Mouse (Mus musculus) CH12F3 (cell line): ENCODE measurements around the gene Lep.

Source experiments
- in situ Hi-C: fragments of 300-500 bp; cut with MboI; formaldehyde crosslinking; loops from 2 replicates; pipeline ENCODE4 v1.14.3; 2020; ENCODE audit warnings: low sequenced_read_pairs

Lep gene

DNA sequence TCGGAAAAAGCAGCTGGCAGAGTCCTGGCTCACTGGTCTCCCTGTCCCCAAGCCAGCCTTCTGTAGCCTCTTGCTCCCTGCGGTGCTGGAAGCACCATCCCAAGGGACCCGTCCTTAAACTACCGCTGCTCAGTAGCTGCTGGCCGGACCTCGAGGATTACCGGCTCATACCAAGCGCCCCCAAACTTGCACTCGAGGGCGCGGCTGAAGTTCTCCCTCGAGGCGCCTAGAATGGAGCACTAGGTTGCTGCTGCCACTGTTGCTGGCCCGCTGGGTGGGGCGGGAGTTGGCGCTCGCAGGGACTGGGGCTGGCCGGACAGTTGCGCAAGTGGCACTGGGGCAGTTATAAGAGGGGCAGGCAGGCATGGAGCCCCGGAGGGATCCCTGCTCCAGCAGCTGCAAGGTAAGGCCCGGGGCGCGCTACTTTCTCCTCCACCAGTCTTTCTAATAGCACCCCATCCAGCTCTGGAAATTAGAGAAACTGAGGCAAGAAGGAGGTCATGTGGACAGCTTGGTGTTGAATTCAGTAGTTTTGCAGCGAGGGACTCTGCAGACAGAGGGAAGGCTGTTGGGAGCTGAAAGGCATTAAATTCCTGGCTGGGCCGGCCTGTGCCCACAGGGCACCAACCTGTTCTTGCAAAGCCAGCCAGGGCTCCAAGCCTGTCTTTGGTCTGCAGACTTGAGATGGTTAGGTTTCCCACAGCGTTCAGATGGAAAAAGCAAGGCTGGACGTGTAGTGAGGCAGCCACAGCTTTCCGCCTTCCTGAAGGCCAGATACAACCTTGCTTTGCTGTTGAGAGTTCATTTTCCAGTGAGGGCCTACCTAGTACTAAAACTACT is at the start of gene Lep:
Lep (plus strand) TSS at position 375 of the 840 bp plus-strand sequence.
- in situ Hi-C loops = no loop called here

DNA sequence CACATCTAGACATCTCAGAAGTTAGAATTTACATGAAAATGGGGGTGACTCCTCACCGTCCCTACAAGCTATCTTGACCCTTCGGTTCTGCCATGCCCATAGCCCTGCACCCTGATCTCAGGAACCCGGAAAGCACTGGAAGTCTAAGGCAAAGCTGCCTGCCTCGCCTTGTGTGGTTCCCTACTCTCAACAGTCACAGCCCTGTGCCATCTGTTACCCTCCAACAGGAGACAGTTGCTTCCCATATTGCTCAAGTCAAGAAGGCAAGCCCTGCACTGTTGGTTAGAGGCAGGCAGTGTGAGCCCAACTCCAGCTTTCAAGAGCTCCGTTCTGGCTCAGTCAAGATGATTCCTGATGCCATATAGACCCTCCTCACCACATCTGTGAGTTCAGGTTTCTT is 48.4 kb upstream of the Lep start:
- in situ Hi-C loops = loop anchor here (25.0 kb wide), 1 partner anchor 474 kb away; no protein-coding TSS in a partner anchor

DNA sequence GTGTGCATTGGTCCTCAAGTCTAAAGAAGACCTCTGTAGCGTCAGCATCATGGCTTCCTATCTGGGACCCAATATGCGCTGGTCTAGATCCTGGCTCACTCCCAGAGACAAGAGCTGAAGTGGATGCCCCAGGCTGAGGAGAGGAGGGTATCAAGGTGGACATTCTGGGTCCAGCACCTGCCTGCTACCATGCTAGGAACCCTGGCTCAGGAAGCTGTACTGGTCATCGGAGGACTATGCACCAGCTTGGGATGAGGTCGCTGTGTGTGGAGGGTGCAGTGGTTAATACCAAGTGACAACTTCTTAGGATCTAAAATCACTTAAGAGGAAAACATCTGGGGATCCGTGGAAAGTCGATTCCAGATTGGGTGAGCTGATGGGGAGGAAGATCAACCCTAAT is 46.8 kb upstream of the Lep start:
- in situ Hi-C loops = loop anchor here (25.0 kb wide), 1 partner anchor 476 kb away; no protein-coding TSS in a partner anchor

DNA sequence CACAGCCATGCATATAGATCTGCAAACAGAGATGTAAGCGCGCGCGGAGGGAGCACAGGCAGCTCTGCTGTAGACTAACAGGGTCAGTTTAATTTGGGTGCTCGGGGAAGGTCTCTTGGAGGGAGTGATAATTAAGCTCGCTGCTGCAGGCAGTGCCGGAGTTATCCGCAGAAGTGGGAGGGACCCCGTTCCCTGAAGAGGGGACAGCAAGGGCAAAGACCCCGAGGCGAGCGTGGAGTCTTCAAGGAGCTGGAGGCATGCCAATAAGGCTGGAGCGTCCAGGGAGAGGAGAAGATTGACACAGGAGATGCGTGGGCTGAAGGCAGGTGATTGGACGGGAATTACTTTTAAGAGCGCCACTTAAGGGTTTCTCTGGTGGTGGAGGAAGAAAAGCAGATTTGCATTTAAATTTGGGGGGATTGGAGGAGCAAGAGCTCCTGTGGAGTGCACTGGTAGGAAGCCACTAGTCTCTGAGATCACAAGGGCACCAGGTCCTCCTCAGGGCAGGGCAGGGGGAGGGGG is 43.1 kb upstream of the Lep start:
- in situ Hi-C loops = loop anchor here (25.0 kb wide), 1 partner anchor 480 kb away; no protein-coding TSS in a partner anchor

DNA sequence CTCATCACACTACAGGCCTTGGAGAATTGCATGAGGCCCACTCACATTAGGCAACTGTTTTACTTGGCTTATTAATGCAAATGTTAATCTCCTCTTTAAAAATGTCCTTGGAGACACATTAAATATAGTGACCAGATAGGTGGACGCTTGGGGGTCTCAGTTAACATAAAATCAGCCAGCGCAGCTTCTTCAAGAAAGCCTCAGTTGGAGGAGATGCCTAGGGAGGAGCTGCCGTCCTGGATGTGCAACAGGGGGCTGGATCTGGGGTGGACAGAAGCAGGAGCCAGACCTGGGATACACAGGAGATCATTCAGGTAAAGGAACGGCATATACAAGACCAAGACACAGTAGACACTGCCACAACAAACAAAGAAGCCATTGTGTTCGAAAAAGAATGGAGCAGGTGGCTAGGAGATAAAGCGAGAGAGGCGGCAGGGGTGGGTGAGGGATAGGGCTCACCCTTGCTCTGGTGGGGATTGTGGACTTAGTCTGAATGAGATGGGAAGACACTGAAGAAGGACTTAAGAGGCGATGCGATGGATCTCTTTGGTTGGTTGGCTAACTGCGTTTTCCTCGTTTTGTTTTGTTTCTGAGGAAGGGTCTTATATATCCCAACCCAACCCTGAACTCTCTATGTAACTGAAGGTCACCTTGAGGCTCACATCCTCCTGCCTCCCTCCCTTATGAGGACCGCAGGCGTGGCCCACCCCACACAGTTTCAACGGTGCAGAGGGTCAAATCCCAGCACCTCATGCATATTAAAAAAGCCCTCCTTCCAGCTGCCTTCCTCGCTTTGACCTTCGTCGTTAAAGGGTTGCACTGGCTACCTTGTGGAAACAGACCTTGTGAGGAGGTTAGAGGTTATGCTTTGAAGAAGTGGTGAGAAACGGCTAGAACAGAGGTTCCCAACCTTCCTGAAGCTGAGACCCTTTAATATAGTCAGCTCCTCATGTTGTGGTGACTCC is 40.0 kb upstream of the Lep start:
- in situ Hi-C loops = loop anchor here (10.0 to 25.0 kb wide), 2 partner anchors 75 to 483 kb away; no protein-coding TSS in a partner anchor

DNA sequence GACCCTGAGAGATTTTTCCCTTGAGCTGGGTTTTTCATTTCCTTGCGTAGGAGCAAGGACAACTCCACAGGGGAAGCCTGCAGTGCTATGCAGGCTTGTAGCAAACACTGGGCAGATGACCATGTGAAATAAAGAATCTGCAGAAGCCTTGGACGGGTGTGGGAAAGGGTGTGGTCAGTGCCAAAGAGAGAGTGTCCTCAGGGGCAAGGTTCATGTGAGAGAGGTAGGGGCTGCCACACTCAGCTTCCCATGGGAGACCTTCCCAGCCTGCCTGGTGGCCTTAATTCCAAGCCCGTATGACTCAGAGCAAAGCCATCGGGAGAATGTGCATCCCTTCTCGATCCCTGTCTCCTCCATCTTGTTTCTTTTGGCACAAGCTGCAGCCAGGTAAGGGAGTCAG is 39.1 kb upstream of the Lep start:
- in situ Hi-C loops = loop anchor here (10.0 to 25.0 kb wide), 2 partner anchors 76 to 484 kb away; no protein-coding TSS in a partner anchor

DNA sequence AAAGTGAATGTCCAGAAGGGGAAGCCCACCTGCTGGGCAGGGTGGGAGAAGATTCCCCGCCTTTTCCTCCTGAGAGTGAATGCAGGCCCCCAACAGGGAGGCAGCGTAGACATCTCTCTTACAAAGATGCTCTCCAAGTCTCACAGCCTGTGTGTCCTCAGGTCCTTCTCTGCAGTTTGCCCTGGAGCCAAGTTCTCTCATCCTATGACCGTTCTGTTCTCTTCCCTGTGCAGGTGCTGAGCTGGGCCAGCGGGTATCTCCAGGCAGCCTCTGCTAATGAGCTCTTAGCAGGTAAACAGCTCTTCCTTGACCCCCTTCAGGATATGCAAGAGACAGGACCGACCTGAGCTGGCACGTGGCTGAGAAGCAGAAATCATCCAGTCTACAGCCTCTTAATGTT is 38.5 kb upstream of the Lep start:
- in situ Hi-C loops = loop anchor here (10.0 to 25.0 kb wide), 2 partner anchors 77 to 484 kb away; no protein-coding TSS in a partner anchor

DNA sequence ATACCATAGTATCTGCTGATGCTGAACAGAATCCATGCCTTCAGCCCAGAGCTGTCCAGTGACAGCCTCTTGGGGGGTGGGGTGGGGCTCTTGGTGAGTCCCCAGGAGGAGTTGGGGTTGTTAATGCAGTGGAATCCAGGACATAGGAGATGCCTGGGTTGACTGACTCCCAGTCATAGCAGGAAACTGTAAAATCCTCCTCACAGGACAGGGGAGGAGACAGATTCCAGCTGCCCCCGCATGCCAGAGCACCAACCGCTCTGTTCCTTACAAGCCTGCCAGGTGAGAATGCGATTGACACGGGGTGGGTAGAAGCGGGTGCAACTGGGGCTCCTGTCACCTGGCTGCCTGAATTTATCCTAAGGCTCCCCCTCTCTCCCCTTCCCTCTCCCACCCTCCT is 37.9 kb upstream of the Lep start:
- in situ Hi-C loops = loop anchor here (10.0 to 25.0 kb wide), 2 partner anchors 77 to 485 kb away; no protein-coding TSS in a partner anchor

DNA sequence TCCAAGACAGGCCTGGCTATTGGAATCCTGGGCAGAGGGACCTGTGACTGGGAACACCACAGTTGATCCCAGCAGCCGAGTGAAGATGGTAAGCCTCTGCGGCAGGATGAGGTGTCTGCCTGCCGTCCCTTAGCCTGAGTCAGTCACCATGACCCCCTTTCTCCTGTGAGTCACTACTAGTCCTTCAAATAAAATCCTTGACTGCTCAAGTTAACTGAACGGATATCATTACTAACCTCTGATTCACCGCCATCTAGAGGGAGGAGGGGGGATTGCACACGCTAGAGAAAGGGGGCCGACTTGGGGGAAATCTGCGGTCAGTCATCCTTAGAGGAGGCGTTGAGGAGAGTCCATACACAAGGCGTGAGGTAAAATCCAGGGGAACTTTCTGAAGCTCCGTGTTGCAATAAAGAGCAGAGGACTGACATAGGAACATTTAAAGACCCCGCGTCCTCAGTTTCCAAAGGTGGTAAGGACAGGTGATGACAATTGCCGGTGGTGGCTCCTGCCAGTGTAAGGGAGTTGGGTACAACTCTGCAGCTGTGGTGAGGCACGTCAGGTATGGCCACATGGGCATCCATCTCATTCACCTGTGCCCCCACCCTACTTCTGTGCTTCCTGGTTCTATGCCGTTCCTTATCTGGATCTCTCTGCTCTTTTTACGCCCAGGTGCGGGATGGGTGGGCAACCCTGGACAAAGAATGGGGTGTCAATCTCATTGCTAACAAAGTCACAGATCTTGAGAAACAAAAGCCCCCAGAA is 36.6 kb upstream of the Lep start:
- in situ Hi-C loops = loop anchor here (10.0 to 25.0 kb wide), 2 partner anchors 79 to 486 kb away; no protein-coding TSS in a partner anchor

DNA sequence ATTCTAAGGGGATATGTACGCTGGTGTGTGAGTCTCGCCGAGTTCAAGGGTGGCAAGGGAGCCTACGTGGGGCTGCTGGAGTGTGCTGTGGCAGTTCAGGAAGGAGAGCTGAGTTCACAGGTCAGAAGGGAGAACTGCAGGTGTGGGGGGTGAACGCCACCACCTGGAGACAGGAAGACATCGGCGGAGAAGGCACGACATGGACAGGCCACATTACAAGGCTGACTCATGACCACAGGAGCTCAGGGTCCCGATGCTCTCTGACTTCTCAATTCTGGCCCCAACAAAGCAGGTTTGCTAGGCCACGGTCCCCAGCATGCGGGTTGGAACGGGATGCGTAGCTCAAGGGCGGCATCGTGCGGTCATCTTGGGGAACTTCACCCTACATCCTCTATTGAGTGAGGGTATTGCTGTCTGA is 36.0 kb upstream of the Lep start:
- in situ Hi-C loops = loop anchor here (10.0 to 25.0 kb wide), 2 partner anchors 79 to 487 kb away; no protein-coding TSS in a partner anchor

DNA sequence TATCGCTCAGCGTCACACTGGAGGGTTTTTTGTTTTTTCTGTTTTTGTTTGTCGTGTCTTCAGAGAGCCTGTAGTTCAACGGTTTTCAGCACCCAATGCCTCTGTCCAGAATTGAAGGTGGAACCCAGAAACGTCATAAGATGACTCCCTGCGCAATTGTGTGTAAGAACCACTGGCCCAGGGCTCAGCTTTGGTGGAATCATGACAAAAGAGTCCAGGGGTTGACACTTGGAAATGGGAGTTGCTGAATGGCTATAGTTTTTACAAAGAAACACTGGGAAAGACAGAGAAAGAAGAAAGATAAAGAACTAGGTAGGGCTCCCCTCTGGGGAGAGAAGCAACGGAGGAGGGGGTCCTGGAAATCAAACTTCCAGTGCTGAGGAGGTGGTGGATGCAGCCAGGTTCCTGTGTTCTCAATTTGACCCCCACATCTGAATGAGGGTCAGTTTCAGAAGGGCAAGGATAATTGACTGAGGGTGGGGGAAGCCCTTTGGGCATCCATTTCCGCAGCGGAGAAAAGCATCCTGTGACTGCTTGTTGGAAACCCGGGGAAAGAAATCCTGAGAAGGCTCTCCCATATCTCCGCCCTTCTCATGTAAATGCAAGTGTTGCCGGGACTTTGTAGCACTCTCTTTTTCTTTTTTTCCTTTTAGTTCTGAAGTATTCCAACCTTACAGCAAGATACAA is 34.1 kb upstream of the Lep start:
- in situ Hi-C loops = loop anchor here (10.0 kb wide), 1 partner anchor 81 kb away; no protein-coding TSS in a partner anchor

DNA sequence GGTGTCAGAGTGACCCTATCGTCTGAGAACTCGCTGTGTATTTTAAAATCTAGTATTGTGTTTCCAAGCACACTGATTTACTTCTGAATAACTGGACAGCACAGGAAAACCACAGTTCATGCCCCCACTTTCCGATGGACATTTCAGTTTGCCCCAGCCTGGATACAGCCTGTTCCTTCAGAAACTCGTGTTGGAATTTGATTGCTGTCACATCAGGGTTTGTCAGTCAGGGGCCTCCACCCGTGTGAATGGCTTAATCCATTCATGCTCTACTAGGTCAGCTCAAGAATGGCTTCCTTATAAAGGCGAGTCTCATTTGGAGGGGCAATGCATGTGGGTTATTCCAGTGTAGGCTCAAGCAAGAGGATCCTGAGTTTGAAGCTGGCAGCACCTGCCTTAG is 33.3 kb upstream of the Lep start:
- in situ Hi-C loops = loop anchor here (10.0 kb wide), 1 partner anchor 82 kb away; no protein-coding TSS in a partner anchor

DNA sequence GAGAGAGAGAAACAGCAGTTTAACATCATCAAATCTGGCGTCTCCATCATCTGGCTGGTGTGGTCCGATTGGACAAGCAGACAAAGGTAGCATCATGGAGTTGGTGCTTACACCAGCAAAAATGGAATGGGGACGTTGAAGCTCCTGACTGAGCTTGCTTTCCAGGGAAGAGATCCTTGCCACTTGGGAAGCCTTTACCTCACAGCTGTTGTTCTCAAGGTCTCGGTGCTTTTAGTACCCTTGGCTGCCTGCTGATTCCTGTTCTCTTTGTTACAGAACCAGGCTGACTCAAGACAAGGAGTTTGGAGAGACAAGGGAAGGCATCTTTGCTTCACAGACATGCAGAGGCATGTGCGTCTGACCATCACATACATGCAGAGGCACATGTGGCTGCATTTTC is 31.9 kb upstream of the Lep start:
- in situ Hi-C loops = loop anchor here (10.0 kb wide), 1 partner anchor 83 kb away; no protein-coding TSS in a partner anchor

DNA sequence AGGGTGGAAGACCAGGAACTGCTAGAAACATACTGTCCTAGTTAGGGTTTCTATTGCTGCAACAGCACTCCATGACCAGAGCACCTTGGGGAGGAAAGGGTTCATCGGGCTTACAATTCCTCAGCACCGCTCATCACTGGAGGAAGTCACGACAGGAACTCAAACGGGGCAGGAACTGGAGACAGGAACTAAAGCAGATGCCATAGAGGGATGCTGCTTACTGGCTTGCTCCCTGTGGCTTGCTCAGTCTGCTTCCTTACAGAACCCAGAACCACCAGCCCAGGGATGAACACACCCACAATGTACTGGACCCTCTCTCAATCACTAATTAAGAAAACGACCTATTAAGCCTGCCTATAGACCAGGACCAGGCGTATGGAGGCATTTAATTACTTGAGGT is 30.5 kb upstream of the Lep start:
- in situ Hi-C loops = loop anchor here (10.0 kb wide), 1 partner anchor 85 kb away; no protein-coding TSS in a partner anchor

DNA sequence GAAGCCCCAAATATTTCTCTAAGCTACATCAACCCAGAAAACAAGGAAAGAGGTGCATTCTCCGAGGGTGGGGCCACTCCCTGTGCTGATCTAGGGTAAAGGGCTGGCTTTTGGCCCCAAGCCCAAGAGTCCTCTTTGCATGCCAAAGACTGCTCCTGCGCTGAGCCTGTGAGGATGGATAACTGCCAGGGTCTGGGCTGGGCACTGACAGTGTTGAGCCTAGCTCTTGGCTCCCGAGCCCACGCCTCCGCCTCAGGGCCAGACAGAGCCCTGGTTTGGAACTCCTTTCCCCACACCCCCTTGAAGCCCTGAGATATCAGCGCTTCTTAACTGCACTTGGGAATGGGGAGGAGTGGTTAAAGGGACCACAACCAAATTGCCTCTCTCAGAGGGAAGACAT is 28.8 kb upstream of the Lep start:
- in situ Hi-C loops = no loop called here

DNA sequence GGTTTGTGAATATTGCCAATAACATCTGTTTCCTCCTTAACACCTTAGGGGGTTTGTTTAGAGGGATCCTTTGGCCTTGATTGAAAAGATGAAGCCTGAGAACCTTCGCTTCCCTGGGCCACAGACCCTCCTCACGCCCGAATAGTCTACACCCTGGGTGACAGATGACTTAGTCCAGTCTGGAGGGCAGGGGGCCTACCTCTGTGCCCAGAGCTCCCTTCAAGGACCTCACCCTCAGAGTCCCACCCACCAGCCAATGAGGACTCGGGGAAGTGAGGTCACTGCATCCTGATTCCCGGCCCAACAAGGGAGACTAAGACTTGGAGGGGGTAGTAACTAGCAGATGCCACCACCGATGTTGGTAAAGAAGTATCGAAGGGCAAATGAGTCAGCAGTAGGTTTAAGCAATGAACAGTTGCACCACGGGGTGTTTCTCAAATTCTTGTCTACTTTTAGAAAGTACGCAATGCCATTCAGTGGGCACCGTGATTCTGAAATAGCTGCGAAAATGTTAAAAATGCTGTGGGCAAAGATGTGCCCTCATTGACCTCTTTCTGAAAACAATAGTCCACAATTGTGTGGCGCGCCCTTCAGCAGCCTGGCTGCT is 28.2 kb upstream of the Lep start:
- in situ Hi-C loops = no loop called here

DNA sequence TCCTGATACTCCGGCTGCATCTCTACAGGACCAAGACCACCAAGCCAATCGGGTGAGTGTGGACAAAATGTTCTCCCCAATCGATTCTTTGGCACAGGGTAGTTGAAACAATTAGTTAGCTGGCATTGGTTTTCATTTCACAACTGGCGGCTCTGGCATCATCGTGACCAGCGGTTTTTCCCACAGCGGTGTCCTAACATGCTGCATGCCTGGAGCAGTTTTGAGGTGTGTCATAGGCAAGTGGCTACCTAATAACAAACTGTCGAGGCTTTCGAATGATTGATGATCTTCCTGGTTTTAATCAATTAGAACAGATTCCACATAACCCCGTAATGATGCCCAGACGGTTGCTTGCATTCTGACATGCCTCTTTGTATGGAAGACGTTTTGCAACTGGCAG is 27.6 kb upstream of the Lep start:
- in situ Hi-C loops = no loop called here

DNA sequence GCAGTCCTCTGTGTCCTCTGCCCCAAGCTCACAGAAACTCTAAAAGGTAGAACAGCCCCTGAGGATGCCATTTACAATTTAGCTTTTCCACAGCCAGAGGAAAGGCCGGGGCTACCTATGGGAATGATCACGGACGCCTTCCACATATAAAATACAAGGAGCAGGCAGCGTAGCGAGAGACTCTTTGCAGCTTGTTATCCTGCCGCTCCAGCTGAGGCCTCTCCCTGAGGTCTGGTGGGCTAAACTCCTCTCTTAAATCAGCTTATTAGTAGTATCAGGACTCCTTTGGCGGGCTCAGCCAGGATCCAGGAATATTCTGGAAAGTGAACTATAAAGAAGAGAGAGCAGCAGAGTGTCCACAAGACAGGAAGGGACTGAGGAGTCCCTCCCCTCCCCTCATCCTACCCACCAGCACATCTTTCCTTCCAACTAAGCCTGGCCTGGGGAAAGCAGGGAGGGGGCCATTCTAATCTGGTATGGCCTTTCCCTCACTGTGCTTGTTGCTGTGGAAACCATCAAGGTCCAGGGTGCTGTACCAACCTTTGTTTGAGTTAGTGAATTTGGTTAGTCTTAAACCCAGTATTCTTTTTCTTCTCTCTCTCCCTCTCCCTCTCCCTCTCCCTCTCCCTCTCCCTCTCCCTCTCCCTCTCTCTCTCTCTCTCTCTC is 25.9 kb upstream of the Lep start:
- in situ Hi-C loops = no loop called here
